Mouse (Mus musculus): ENCODE measurements around the gene Runx2.

Runx2 gene

DNA sequence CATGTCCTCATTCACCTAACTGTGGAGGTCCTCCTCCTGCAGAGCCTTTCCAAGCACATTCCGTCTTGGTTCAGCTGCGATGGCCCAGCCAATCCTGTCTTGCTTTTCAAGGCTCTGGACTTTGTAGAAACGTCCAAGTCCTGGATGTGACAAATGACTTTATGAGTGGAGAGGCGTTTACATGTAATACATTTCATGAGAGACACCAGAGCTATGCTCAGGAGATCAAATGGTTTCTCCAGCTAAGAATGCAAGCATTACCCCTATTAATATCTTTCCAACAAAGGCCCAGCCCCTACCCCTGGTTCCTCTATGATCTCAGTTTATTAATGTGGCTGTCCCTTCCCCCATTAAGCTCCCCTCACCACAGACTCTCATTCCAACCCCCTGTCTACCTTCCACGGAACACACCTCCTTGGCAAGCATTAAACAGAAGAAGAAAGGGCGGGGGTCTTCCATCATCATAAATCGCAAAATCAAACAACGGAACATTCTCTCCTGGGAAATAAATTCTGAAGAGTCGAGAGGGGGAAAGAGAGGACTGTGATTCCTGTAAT, 364.6 kb downstream of the Runx2 start:
- DNase-seq, result no peak
